Mouse (Mus musculus): ENCODE measurements at regions not wholly inside any gene's neighbourhood (a gene's known extent, or its start where the extent isn't known, plus 50 kb on each side); places are given as distances from the start of the nearest gene placed in this dataset.

- no peak for DNase-seq
Measured at GRCm38 (mm10) chr10:41018888-41019287, 53.2 kb downstream of the Gpr6 start.

DNA sequence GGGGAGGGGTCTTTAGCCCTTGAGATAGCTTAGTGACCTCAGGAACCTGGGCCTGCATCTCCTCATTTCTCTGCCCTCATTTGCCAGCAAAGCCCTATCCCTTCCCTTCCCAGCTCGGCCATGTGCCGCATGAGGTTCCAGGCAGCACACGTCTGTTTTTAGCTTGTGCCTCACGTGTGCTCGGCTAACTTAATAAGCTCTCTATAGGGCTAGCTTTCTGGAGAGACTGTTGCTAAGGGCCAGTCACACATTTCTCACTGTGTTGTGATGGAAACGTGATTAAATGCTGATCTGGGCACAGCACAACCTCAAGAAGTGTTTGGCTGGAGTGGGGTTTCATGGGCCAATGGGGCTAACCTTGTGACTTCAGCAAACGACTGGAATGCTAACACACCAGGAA, 55.5 kb downstream of the Gpr6 start:
- DNase-seq, result no peak

GRCm38 (mm10) chr10:41015654-41016053, 56.4 kb downstream of the Gpr6 start:
- DNase-seq, result peak in 1 of 2 experiments; percentile 67

DNA sequence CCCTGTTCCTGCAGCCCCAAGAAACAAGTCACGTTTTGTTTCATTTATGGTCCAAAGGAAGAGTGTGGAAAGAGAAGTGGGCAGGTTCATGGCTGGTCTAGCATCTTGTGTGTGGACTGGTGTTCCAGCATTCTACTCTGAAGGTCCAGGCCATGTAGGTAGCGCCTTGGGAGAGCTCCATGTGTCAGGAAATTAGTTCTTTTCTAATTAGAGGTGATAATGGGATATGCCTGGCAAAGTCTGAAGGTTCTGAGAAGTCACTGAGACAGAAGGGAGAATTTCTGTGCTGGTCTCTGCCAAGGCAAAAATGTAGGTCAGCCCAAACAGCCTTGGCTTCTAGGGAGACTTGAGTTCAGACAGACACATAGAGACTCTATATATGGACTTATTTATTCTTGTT, 61.5 kb downstream of the Gpr6 start:
- DNase-seq, result no peak

GRCm38 (mm10) chr10:41007866-41008265, 64.2 kb downstream of the Gpr6 start:
- no peak for DNase-seq

DNA sequence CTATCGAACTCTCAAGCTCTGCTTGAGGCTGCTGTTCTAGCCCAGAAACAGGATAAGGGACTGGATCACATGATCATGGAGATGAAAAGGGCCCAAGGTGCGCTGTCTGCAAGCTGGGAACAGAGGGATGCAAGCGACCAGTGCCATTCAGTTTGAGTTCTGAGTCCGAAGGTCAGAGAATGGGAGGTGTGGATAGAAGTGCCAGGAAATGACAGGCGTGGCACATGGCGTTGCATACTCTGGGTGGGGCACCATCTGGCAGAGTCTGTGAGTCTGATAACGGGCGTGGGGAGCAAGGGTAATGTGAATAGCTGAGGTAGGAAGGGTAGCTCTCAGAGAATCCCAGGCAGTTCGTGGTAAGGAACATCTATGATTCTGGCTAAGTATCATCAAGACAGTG, 65.5 kb downstream of the Gpr6 start:
- no peak for DNase-seq

GRCm38 (mm10) chr10:41005776-41006175, 66.3 kb downstream of the Gpr6 start:
- no peak for DNase-seq

DNA sequence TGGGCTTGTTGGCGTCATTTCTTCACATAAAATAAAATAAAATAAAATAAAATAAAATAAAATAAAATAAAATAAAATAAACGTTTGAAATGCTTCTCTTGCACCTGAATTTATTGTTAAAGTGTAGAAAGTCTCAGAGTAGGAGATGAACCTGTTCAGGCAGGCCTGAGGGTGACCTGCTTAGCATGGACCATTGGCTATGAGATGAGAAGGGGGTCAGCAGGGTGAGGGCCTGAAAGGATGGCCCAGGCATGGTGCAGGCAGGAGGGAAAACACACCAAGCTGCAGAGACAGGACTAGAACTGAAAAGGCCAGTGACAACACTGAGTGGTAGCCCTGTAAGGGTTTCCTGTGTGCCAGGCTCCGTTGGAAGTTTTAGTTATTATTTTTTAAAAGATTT, 67.3 kb downstream of the Gpr6 start:
- DNase-seq, result no peak

GRCm38 (mm10) chr10:41004044-41004689, 67.9 kb downstream of the Gpr6 start:
- peak; percentile 73 to 80 for DNase-seq

GRCm38 (mm10) chr10:41003197-41003596, 68.9 kb downstream of the Gpr6 start:
- DNase-seq, result no peak

DNA sequence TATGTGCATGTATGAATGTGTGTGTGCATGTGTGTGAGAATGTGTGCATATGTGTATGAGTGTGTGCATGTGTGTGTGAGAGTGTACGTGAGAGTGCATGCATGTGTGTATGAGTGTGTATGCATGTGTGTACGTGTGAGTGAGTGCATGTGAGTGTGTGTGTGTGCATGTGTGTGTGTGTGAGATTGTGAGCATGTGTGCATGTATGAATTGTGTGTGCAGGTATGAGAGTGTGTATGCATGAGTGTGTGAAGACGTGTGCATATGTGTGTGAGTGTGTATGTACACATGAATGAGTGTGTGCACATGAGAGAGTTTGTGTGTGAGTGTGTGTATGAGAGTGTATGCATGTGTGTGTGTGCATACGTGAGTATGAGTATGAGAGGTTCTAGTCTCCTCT, 71.1 kb downstream of the Gpr6 start:
- DNase-seq, result no peak

DNA sequence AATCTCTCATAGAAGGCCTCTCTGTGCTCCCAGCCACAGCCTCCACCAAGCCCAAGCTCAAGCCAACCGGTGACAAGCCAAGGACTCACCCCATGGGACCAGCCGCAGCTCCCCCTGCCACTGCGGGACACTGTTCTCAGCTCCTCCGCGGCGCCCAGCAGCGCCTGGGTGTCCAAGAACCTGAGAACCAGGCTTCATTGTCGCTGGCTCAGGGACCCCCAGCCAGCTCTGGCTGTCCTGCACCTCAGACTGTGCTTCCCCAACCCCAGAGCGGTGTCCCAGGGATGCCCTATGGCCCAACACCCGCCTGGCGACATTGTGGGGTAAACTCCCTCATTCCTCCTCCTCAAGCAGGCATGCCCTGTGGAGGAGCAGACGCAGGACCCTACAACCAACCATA, 72.6 kb downstream of the Gpr6 start:
- DNase-seq, result no peak

DNA sequence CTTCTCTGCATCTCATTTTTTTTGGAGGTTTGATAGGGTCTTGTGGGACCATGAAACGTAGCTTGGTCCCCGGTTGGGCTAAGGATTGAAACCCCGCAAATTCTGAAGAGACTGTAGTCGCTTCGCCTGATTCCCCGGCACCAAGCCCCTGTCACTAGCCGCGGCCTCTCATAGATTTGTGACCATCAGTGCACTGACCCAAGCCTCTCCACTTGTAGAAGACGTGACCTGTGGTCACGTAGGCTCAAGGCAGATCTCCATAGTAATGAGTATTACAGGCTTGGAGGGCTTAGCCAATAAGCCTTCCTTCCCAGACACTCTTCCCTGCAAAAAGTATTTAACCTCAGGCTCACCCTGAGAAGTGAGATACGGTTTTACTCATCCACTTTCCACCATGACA, 73.3 kb downstream of the Gpr6 start:
- DNase-seq, result no peak

DNA sequence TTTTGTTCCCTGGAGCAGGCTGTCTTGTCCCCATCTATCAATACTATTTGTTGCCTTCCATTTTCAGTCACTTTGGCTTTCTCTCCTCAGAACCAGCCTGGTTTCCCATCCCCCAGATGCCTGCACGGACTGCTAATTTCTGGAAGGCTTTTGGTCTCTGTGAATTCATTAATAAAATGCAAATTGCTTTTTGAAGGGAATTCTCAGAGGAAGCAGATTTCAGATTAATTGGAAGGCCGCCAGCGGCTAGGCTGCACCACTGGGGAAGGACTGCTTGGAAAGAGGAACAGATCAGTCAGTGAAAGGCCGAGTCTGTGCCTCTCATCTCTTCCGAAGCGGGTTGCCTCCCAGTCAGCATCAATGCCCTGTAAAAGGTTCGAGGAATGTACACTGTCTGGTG, 73.8 kb downstream of the Gpr6 start:
- DNase-seq, result peak; percentile 43 to 47

DNA sequence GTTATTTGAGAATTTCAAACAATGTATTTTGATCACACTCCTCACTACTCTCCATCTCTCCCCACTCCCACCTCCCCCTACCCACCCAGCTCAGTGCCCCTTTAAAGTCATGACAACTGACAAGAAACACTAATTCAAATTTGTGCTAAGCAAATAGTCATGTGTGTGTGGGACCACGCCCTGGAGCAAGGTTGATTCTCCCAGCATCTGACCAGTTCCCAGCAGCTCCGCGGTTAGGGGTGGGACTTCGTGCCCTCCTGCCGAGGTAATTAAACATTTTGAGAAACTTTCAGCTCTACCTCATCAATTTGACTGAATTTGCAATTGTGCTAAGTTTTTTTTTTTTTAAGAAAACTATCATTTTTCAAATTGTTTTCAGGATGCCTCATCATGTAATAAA, 74.5 kb downstream of the Gpr6 start:
- DNase-seq, result no peak
